Mouse (Mus musculus): ENCODE data around the gene Mink1. TPM values are rescaled to one million over a fixed set of nuclear protein-coding genes. Genes with fewer than 3 reads are reported as not detected.

Mink1 gene
- total and polyA plus RNA-seq, 2 experiments from 2014 or later = 5.0 to 20.4 TPM

GRCm38 (mm10) chr11:70635601-70636000 lies 72.9 kb downstream of the Mink1 start:
- WGBS = 74% methylated on average over 4 of the region's 4 CpGs

GRCm38 (mm10) chr11:70637764-70638163 lies 75.1 kb downstream of the Mink1 start:
- Histone ChIP-seq H3K4me1 (ENCODE audit: control insufficient read depth, insufficient read depth) (no peaks in the 10 kb centered on the region), H3K4me2 (ENCODE audit: low read depth, low read length) (no peak overlapping the region), H3K9me3 (replicated peaks; ENCODE audit: control insufficient read depth, low read length) (no peaks in the 10 kb centered on the region), H3K4me3 (ENCODE audit: low read depth, low read length) (no peak overlapping the region), H3K27ac (ENCODE audit: low read depth) (no peak overlapping the region), H3K36me3 (replicated peaks; ENCODE audit: control insufficient read depth, insufficient read depth, low read length) (no peaks in the 10 kb centered on the region), H3K9ac (replicated peaks; ENCODE audit: low read depth, low read length) (no peak overlapping the region), H3K27me3 (ENCODE audit: control insufficient read depth, insufficient read depth, low read length) (no peaks in the 10 kb centered on the region)
- DNase-seq (ENCODE audit: low spot score) (no peak), ATAC-seq (ENCODE audit: insufficient read depth, low read depth) (no peak)
- TF ChIP-seq CTCF (IDR thresholded peaks at IDR 0.05; ENCODE audit: low read depth) (no peak), EP300 (IDR thresholded peaks at IDR 0.05; ENCODE audit: low read depth) (no peak)
- WGBS = 100% methylated on average over 1 of the region's 1 CpGs

More at GRCm38 (mm10) chr11:70635601-70636000, 72.9 kb downstream of the Mink1 start:
- no peak overlapping the region for H3K4me3 ChIP-seq (ENCODE audit: low read depth, low read length)
- DNase-seq (ENCODE audit: low spot score) = no peak
- H3K36me3 ChIP-seq (replicated peaks; ENCODE audit: control insufficient read depth, insufficient read depth, low read length) = no peaks in the 10 kb centered on the region
- no peaks in the 10 kb centered on the region for H3K9me3 ChIP-seq (replicated peaks; ENCODE audit: control insufficient read depth, low read length)
- no peak overlapping the region for H3K9ac ChIP-seq (replicated peaks; ENCODE audit: low read depth, low read length)
- ATAC-seq (ENCODE audit: insufficient read depth, low read depth) = no peak
- TF ChIP-seq CTCF (IDR thresholded peaks at IDR 0.05; ENCODE audit: low read depth) (no peak), EP300 (IDR thresholded peaks at IDR 0.05; ENCODE audit: low read depth) (no peak)
- H3K27me3 ChIP-seq (ENCODE audit: control insufficient read depth, insufficient read depth, low read length) = no peaks in the 10 kb centered on the region
- no peak overlapping the region for H3K27ac ChIP-seq (ENCODE audit: low read depth)
- H3K4me2 ChIP-seq (ENCODE audit: low read depth, low read length) = no peak overlapping the region
- no peaks in the 10 kb centered on the region for H3K4me1 ChIP-seq (ENCODE audit: control insufficient read depth, insufficient read depth)

GRCm38 (mm10) chr11:70638293-70638692 lies 75.6 kb downstream of the Mink1 start:
- no peaks in the 10 kb centered on the region for H3K4me1 ChIP-seq (ENCODE audit: control insufficient read depth, insufficient read depth)
- WGBS = 82% methylated on average over 1 of the region's 1 CpGs
- H3K27me3 ChIP-seq (ENCODE audit: control insufficient read depth, insufficient read depth, low read length) = no peaks in the 10 kb centered on the region
- DNase-seq (ENCODE audit: low spot score) = peak; percentile 4
- H3K9me3 ChIP-seq (replicated peaks; ENCODE audit: control insufficient read depth, low read length) = no peaks in the 10 kb centered on the region
- no peak for TF ChIP-seq EP300 (IDR thresholded peaks at IDR 0.05; ENCODE audit: low read depth)
- no peak for TF ChIP-seq CTCF (IDR thresholded peaks at IDR 0.05; ENCODE audit: low read depth)
- no peak for ATAC-seq (ENCODE audit: insufficient read depth, low read depth)
- no peaks in the 10 kb centered on the region for H3K36me3 ChIP-seq (replicated peaks; ENCODE audit: control insufficient read depth, insufficient read depth, low read length)
- no peak overlapping the region for H3K4me2 ChIP-seq (ENCODE audit: low read depth, low read length)
- no peak overlapping the region for H3K27ac ChIP-seq (ENCODE audit: low read depth)
- no peak overlapping the region for H3K4me3 ChIP-seq (ENCODE audit: low read depth, low read length)
- no peak overlapping the region for H3K9ac ChIP-seq (replicated peaks; ENCODE audit: low read depth, low read length)

GRCm38 (mm10) chr11:70638714-70639278 lies 76.1 kb downstream of the Mink1 start, which contains the start of gene Gp1ba:
Gene Gp1ba (plus strand): TSS chr11:70639122.
- H3K4me1 ChIP-seq (ENCODE audit: control insufficient read depth, insufficient read depth) = no peaks in the 10 kb centered on the region
- 2% methylated on average over 5 of the region's 5 CpGs for WGBS
- H3K27ac ChIP-seq (ENCODE audit: low read depth) = no peak within 1 kb of the TSS
- no peak within 1 kb of the TSS for H3K9ac ChIP-seq (replicated peaks; ENCODE audit: low read depth, low read length)
- no peaks in the 10 kb centered on the region for H3K27me3 ChIP-seq (ENCODE audit: control insufficient read depth, insufficient read depth, low read length)
- no peak; the same call in 1 of the 2 replicates for ATAC-seq (ENCODE audit: insufficient read depth, low read depth)
- peak; percentile 8 for DNase-seq (ENCODE audit: low spot score)
- no peak within 1 kb of the TSS for H3K4me3 ChIP-seq (ENCODE audit: low read depth, low read length)
- 0 out of 2 replicates have a peak, but pooled peaks cover 4% of the 10 kb centered on the region for H3K36me3 ChIP-seq (replicated peaks; ENCODE audit: control insufficient read depth, insufficient read depth, low read length)
- no peaks in the 10 kb centered on the region for H3K9me3 ChIP-seq (replicated peaks; ENCODE audit: control insufficient read depth, low read length)
- H3K4me2 ChIP-seq (ENCODE audit: low read depth, low read length) = no peak within 1 kb of the TSS
- TF ChIP-seq EP300 (IDR thresholded peaks at IDR 0.05; ENCODE audit: low read depth) (no peak), CTCF (IDR thresholded peaks at IDR 0.05; ENCODE audit: low read depth) (no peak)

- no peak for ATAC-seq (ENCODE audit: insufficient read depth, low read depth)
These were observed 77.3 kb downstream of the Mink1 start for GRCm38 (mm10) chr11:70639976-70640375.

GRCm38 (mm10) chr11:70641241-70641640 lies 78.6 kb downstream of the Mink1 start:
- TF ChIP-seq CTCF (IDR thresholded peaks at IDR 0.05; ENCODE audit: low read depth) (no peak), EP300 (IDR thresholded peaks at IDR 0.05; ENCODE audit: low read depth) (no peak)
- Histone ChIP-seq H3K4me1 (ENCODE audit: control insufficient read depth, insufficient read depth) (peaks cover 8% of the 10 kb centered on the region; the same call in 1 of the 2 replicates), H3K4me2 (ENCODE audit: low read depth, low read length) (no peak overlapping the region), H3K36me3 (replicated peaks; ENCODE audit: control insufficient read depth, insufficient read depth, low read length) (peaks cover 19% of the 10 kb centered on the region), H3K9ac (replicated peaks; ENCODE audit: low read depth, low read length) (no peak overlapping the region), H3K27me3 (ENCODE audit: control insufficient read depth, insufficient read depth, low read length) (no peaks in the 10 kb centered on the region), H3K4me3 (ENCODE audit: low read depth, low read length) (no peak overlapping the region), H3K27ac (ENCODE audit: low read depth) (no peak overlapping the region), H3K9me3 (replicated peaks; ENCODE audit: control insufficient read depth, low read length) (no peaks in the 10 kb centered on the region)
- peak; percentile 2 for DNase-seq (ENCODE audit: low spot score)
- ATAC-seq (ENCODE audit: insufficient read depth, low read depth) = no peak
- WGBS = 74% methylated on average over 7 of the region's 7 CpGs

More at GRCm38 (mm10) chr11:70639976-70640375, 77.3 kb downstream of the Mink1 start:
- no peaks in the 10 kb centered on the region for H3K4me1 ChIP-seq (ENCODE audit: control insufficient read depth, insufficient read depth)
- H3K4me2 ChIP-seq (ENCODE audit: low read depth, low read length) = no peak overlapping the region
- H3K4me3 ChIP-seq (ENCODE audit: low read depth, low read length) = no peak overlapping the region
- WGBS = 74% methylated on average over 8 of the region's 8 CpGs
- H3K9me3 ChIP-seq (replicated peaks; ENCODE audit: control insufficient read depth, low read length) = no peaks in the 10 kb centered on the region
- peak; percentile 2 for DNase-seq (ENCODE audit: low spot score)
- peaks cover 16% of the 10 kb centered on the region for H3K36me3 ChIP-seq (replicated peaks; ENCODE audit: control insufficient read depth, insufficient read depth, low read length)
- H3K27me3 ChIP-seq (ENCODE audit: control insufficient read depth, insufficient read depth, low read length) = no peaks in the 10 kb centered on the region
- H3K27ac ChIP-seq (ENCODE audit: low read depth) = no peak overlapping the region
- TF ChIP-seq EP300 (IDR thresholded peaks at IDR 0.05; ENCODE audit: low read depth) (no peak), CTCF (IDR thresholded peaks at IDR 0.05; ENCODE audit: low read depth) (no peak)
- no peak overlapping the region for H3K9ac ChIP-seq (replicated peaks; ENCODE audit: low read depth, low read length)

Data from heart, postnatal 0 days (tissue).